Comparison of ENCODE assay signal across 17 mouse cellular contexts in genomic region chr12:6154287-6154686, GRCm38 (mm10).
"Had no signal": no experiment of that assay in that cellular context is flagged by ENCODE, and none has a peak within 500 bp of the region (broad histone marks: within the 10 kb centered on the region; RNA-seq: fewer than 3 reads in every experiment).

No protein-coding gene starts in this region.

- H3K27me3 ChIP-seq: midbrain, embryonic 12.5 days; neural tube, embryonic 13.5 days; neural tube, embryonic 15.5 days; stomach, embryonic 15.5 days had no signal

- H3K36me3 ChIP-seq: midbrain, embryonic 10.5 days; midbrain, embryonic 12.5 days; neural tube, embryonic 13.5 days; neural tube, embryonic 15.5 days; stomach, embryonic 15.5 days had no signal

- H3K27ac ChIP-seq: midbrain, embryonic 10.5 days; midbrain, embryonic 12.5 days; neural tube, embryonic 13.5 days; neural tube, embryonic 15.5 days; stomach, embryonic 15.5 days; stomach, postnatal 0 days had no signal

- H3K4me1 ChIP-seq: midbrain, embryonic 10.5 days; midbrain, embryonic 12.5 days; neural tube, embryonic 13.5 days; neural tube, embryonic 15.5 days; stomach, embryonic 15.5 days had no signal

- H3K4me2 ChIP-seq: lung, embryonic 14.5 days; midbrain, embryonic 12.5 days; neural tube, embryonic 13.5 days; neural tube, embryonic 15.5 days; stomach, embryonic 15.5 days had no signal

- ATAC-seq: midbrain, embryonic 16.5 days had no signal

- H3K9ac ChIP-seq: lung, embryonic 14.5 days; midbrain, embryonic 12.5 days; neural tube, embryonic 13.5 days; neural tube, embryonic 15.5 days; stomach, embryonic 15.5 days had no signal

- H3K9me3 ChIP-seq: midbrain, embryonic 10.5 days; midbrain, embryonic 12.5 days; neural tube, embryonic 13.5 days; neural tube, embryonic 15.5 days; stomach, embryonic 15.5 days had no signal

- H3K4me3 ChIP-seq: midbrain, embryonic 10.5 days; midbrain, embryonic 12.5 days; myocyte; neural tube, embryonic 13.5 days; neural tube, embryonic 15.5 days; stomach, embryonic 15.5 days had no signal

- DNase-seq: lung, adult 18-20 months; lung, embryonic 14.5 days; lung, postnatal 10 days; lung, postnatal 4 days; midbrain, embryonic 14.5 days; right cerebral cortex, postnatal 14 days; thymus, adult 2 months; thymus, postnatal 25 days; thymus, postnatal 4 days had no signal
